Mouse (Mus musculus) kidney, postnatal 0 days (tissue): Measurements from ENCODE around the gene Txnrd2. TPM values are rescaled to one million over a fixed set of nuclear protein-coding genes. Genes with fewer than 3 reads are reported as not detected.

Experiments
- ATAC-seq: fragments of 200-750 bp; cut with Nextera tagmentation; replicated peaks from 2 replicates; pipeline ENCODE4 v1.8.0; 2017; ENCODE audit warnings: low read depth, moderate number of reproducible peaks, moderate TSS enrichment, moderate library complexity; ENCODE audit not compliant: low FRiP score
- DNase-seq: peaks from one replicate; pipeline ENCODE4 v3.0.0-alpha.2; 2016; ENCODE audit warnings: low spot score
- H3K27ac ChIP-seq: fragments of 300-500 bp; sonication (generic); 2 replicates; pipeline ENCODE4 v1.5.1; 2014; ENCODE audit warnings: mild to moderate bottlenecking
- H3K27me3 ChIP-seq: fragments of 300-500 bp; sonication (generic); 2 replicates; pipeline ENCODE4 v1.6.1; 2014; ENCODE audit warnings: low read length, mixed read lengths; ENCODE audit not compliant: insufficient read depth
- H3K36me3 ChIP-seq: fragments of 300-500 bp; sonication (generic); 2 replicates; pipeline ENCODE4 v1.6.1; 2014; ENCODE audit warnings: low read length, mixed read lengths; ENCODE audit not compliant: insufficient read depth
- H3K4me1 ChIP-seq: fragments of 300-500 bp; sonication (generic); replicated peaks from 2 replicates; pipeline ENCODE4 v1.6.1; 2014; ENCODE audit warnings: antibody characterized with exemption, low read length, mixed read lengths; ENCODE audit not compliant: insufficient read depth
- H3K4me2 ChIP-seq: fragments of 300-500 bp; sonication (generic); 2 replicates; pipeline ENCODE4 v1.6.1; 2014; ENCODE audit warnings: mild to moderate bottlenecking, low read length, moderate library complexity, mixed read lengths
- H3K4me3 ChIP-seq: fragments of 300-500 bp; sonication (generic); replicated peaks from 2 replicates; pipeline ENCODE4 v1.5.1; 2014; ENCODE audit warnings: low read depth, low read length
- H3K9ac ChIP-seq: fragments of 300-500 bp; sonication (generic); 2 replicates; pipeline ENCODE4 v1.6.1; 2014; ENCODE audit warnings: low read depth, low read length
- H3K9me3 ChIP-seq: fragments of 300-500 bp; sonication (generic); replicated peaks from 2 replicates; pipeline ENCODE4 v1.6.1; 2016; ENCODE audit warnings: low read length, inconsistent platforms, mixed read lengths
- CTCF ChIP-seq: IDR thresholded peaks from 2 replicates; pipeline ENCODE4 v1.5.1; 2016; ENCODE audit warnings: antibody characterized with exemption, low read depth, mild to moderate bottlenecking, moderate library complexity
- WGBS: fragments of 180-500 bp; shearing (Covaris S2); extraction: QIAGEN DNeasy Blood & Tissue Kit; methylation state at CpG from one replicate; pipeline ENCODE4 v1.1.7; 2014; 5-methylcytosine and 5-hydroxymethylcytosine counted together
- polyA plus RNA-seq: library from polyadenylated mRNA; unstranded; fragments of >200 nt; fragmentation: Nextera tagmentation; extraction: Ambion mirVana; gene quantifications from 2 replicates; pipeline ENCODE4 v1.2.1, GENCODE M21; 2015

Gene Txnrd2
- polyA plus RNA-seq, 1 experiment from 2014 or later, result 30.6 TPM

- H3K4me3 ChIP-seq, result no peak overlapping the region
- H3K9ac ChIP-seq, result no peak overlapping the region
- no peaks in the 10 kb centered on the region for H3K9me3 ChIP-seq
- TF ChIP-seq CTCF, result no peak
- peaks cover 29% of the 10 kb centered on the region for H3K4me1 ChIP-seq
- H3K36me3 ChIP-seq, result 0 out of 2 replicates have a peak, but pooled peaks cover 12% of the 10 kb centered on the region
- peak overlapping the region; percentile 79; the same call in 1 of the 2 replicates for H3K27ac ChIP-seq
- DNase-seq (no peak), ATAC-seq (no peak)
- no peaks in the 10 kb centered on the region for H3K27me3 ChIP-seq
- H3K4me2 ChIP-seq, result no peak overlapping the region
- 83% methylated on average over 7 of the region's 7 CpGs for WGBS
Measured at GRCm38 (mm10) chr16:18413032-18413816, 13.0 kb upstream of the Txnrd2 start.

GRCm38 (mm10) chr16:18416094-18416761 is 10.0 kb upstream of the Txnrd2 start:
- 35% methylated on average over 18 of the region's 18 CpGs for WGBS
- H3K4me3 ChIP-seq, result no peak overlapping the region
- H3K9me3 ChIP-seq, result no peaks in the 10 kb centered on the region
- no peak for TF ChIP-seq CTCF
- H3K27me3 ChIP-seq, result no peaks in the 10 kb centered on the region
- H3K4me1 ChIP-seq, result peaks cover 23% of the 10 kb centered on the region
- ATAC-seq (peak; percentile 36), DNase-seq (peak; percentile 84)
- peak overlapping the region; percentile 18 for H3K9ac ChIP-seq
- peak overlapping the region; percentile 89 for H3K27ac ChIP-seq
- peak overlapping the region; percentile 19; the same call in 1 of the 2 replicates for H3K4me2 ChIP-seq
- 0 out of 2 replicates have a peak, but pooled peaks cover 5% of the 10 kb centered on the region for H3K36me3 ChIP-seq

GRCm38 (mm10) chr16:18416837-18417236 is 9.3 kb upstream of the Txnrd2 start:
- Histone ChIP-seq H3K27ac (peak overlapping the region; percentile 89), H3K9me3 (no peaks in the 10 kb centered on the region), H3K27me3 (no peaks in the 10 kb centered on the region), H3K9ac (peak overlapping the region; percentile 18; the same call in 1 of the 2 replicates), H3K4me3 (no peak overlapping the region), H3K36me3 (0 out of 2 replicates have a peak, but pooled peaks cover 3% of the 10 kb centered on the region), H3K4me1 (peaks cover 17% of the 10 kb centered on the region), H3K4me2 (peak overlapping the region; percentile 19; the same call in 1 of the 2 replicates)
- TF ChIP-seq CTCF, result no peak
- 49% methylated on average over 3 of the region's 3 CpGs for WGBS
- DNase-seq, result no peak
- ATAC-seq, result peak; percentile 18; the same call in 1 of the 2 replicates

- Histone ChIP-seq H3K9ac (no peak overlapping the region), H3K27ac (0 out of 2 replicates have a peak overlapping the region, but pooled peaks have one; percentile 31), H3K36me3 (0 out of 2 replicates have a peak, but pooled peaks cover 2% of the 10 kb centered on the region), H3K27me3 (no peaks in the 10 kb centered on the region), H3K9me3 (no peaks in the 10 kb centered on the region), H3K4me2 (no peak overlapping the region), H3K4me1 (peaks cover 14% of the 10 kb centered on the region; the same call in 1 of the 2 replicates), H3K4me3 (no peak overlapping the region)
- ATAC-seq (no peak), DNase-seq (no peak)
- TF ChIP-seq CTCF, result no peak
- 81% methylated on average over 5 of the region's 5 CpGs for WGBS
Measured at GRCm38 (mm10) chr16:18417491-18417890, 8.7 kb upstream of the Txnrd2 start.

- no peaks in the 10 kb centered on the region for H3K36me3 ChIP-seq
- no peak overlapping the region for H3K4me2 ChIP-seq
- H3K9me3 ChIP-seq, result no peaks in the 10 kb centered on the region
- ATAC-seq (no peak), DNase-seq (no peak)
- peaks cover 14% of the 10 kb centered on the region; the same call in 1 of the 2 replicates for H3K4me1 ChIP-seq
- no peaks in the 10 kb centered on the region for H3K27me3 ChIP-seq
- no peak overlapping the region for H3K27ac ChIP-seq
- no peak overlapping the region for H3K9ac ChIP-seq
- no peak for TF ChIP-seq CTCF
- no peak overlapping the region for H3K4me3 ChIP-seq
- 91% methylated on average over 4 of the region's 4 CpGs for WGBS
Measured at GRCm38 (mm10) chr16:18418756-18419602, 7.2 kb upstream of the Txnrd2 start.
